Mouse (Mus musculus) neural tube, embryonic 15.5 days (tissue): ENCODE data around the gene Gpr22. TPM values are rescaled to one million over a fixed set of nuclear protein-coding genes. Genes with fewer than 3 reads are reported as not detected.

Experiments
- ATAC-seq: fragments of 200-750 bp; cut with Nextera tagmentation; 2 replicates; pipeline ENCODE4 v1.8.0; 2017; ENCODE audit warnings: mild to moderate bottlenecking, moderate TSS enrichment, moderate library complexity; ENCODE audit not compliant: low FRiP score
- H3K27ac ChIP-seq: fragments of 300-500 bp; sonication (generic); replicated peaks from 2 replicates; pipeline ENCODE4 v1.5.1; 2015; ENCODE audit warnings: mild to moderate bottlenecking, inconsistent platforms
- H3K27me3 ChIP-seq: fragments of 300-500 bp; sonication (generic); replicated peaks from 2 replicates; pipeline ENCODE4 v1.6.1; 2015; ENCODE audit warnings: inconsistent platforms
- H3K36me3 ChIP-seq: fragments of 300-500 bp; sonication (generic); 2 replicates; pipeline ENCODE4 v1.6.1; 2015; ENCODE audit warnings: inconsistent platforms
- H3K4me1 ChIP-seq: fragments of 300-500 bp; sonication (generic); 2 replicates; pipeline ENCODE4 v1.6.1; 2015; ENCODE audit warnings: inconsistent platforms
- H3K4me2 ChIP-seq: fragments of 300-500 bp; sonication (generic); 2 replicates; pipeline ENCODE4 v1.6.1; 2015; ENCODE audit warnings: inconsistent platforms, mild to moderate bottlenecking, moderate library complexity
- H3K4me3 ChIP-seq: fragments of 300-500 bp; sonication (generic); replicated peaks from 2 replicates; pipeline ENCODE4 v1.5.1; 2015; ENCODE audit warnings: mild to moderate bottlenecking, inconsistent platforms
- H3K9ac ChIP-seq: fragments of 300-500 bp; sonication (generic); replicated peaks from 2 replicates; pipeline ENCODE4 v1.6.1; 2015; ENCODE audit warnings: mild to moderate bottlenecking, inconsistent platforms
- H3K9me3 ChIP-seq: fragments of 300-500 bp; sonication (generic); replicated peaks from 2 replicates; pipeline ENCODE4 v1.6.1; 2016; ENCODE audit warnings: inconsistent platforms
- WGBS: fragments of 180-500 bp; shearing (Covaris S2); methylation state at CpG from one replicate; pipeline ENCODE4 v1.1.7; 2015; ENCODE audit warnings: mixed read lengths; 5-methylcytosine and 5-hydroxymethylcytosine counted together
- polyA plus RNA-seq: library from polyadenylated mRNA; unstranded; fragments of >200 nt; fragmentation: Nextera tagmentation; extraction: Ambion mirVana; gene quantifications from 2 replicates; pipeline ENCODE4 v1.2.1, GENCODE M21; 2015

Gene Gpr22
- polyA plus RNA-seq, 1 experiment from 2014 or later: 22.4 TPM

DNA sequence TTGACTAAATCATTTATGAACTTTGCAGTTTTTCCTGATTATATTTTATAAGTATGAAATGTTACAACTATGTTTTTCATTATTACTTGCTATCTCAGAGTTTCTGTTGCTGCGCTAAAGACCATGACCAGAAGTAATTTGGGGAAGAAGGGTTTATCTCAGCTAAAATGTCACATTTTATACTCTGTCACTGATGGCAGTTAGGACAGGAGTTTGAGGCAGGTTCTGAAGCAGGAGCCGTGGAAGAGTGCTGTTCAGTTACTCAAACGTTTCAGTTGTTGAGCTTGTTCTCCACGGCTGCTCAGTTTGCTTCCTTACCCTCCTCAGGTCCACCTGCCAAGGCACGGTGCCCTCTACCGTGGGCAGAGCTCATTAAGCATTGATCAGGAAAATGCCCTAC is 47.7 kb downstream of the Gpr22 start:
- Histone ChIP-seq H3K9ac (no peak overlapping the region), H3K36me3 (peaks cover 27% of the 10 kb centered on the region), H3K9me3 (no peaks in the 10 kb centered on the region), H3K4me1 (no peaks in the 10 kb centered on the region), H3K27ac (no peak overlapping the region), H3K27me3 (no peaks in the 10 kb centered on the region), H3K4me3 (no peak overlapping the region), H3K4me2 (no peak overlapping the region)
- WGBS: 71% methylated on average over 6 of the region's 6 CpGs
- ATAC-seq: no peak

Other genes with a start within 250 kb of the Gpr22 start
- gene Cbll1, start 214.3 kb downstream of the Gpr22 start, polyA plus RNA-seq: 13.2 and 16.5 TPM in 2 replicates
- 0.08 TPM in 1 of 2 replicates, not detected in the other for gene Slc26a4, start 154.0 kb downstream of the Gpr22 start, polyA plus RNA-seq
- 31.4 and 35.9 TPM in 2 replicates for gene Bcap29, start 79.3 kb downstream of the Gpr22 start, polyA plus RNA-seq
- gene Dus4l, start 59.1 kb downstream of the Gpr22 start, polyA plus RNA-seq: 6.8 and 10.3 TPM in 2 replicates
- gene Cog5, start 59.1 kb downstream of the Gpr22 start, polyA plus RNA-seq: 27.4 and 28.6 TPM in 2 replicates
- 39.1 and 51.9 TPM in 2 replicates for gene Hbp1, start 236.6 kb upstream of the Gpr22 start, polyA plus RNA-seq